Mouse (Mus musculus) MN1 (cell line): ENCODE data around the gene Apobec1.
"Not testable (repeated sequence)": the region's sequence is repeated elsewhere in the genome, so short reads cannot be mapped to it uniquely, and the experiment has no call there.

Source experiments
- DNase-seq: peaks from one replicate; pipeline ENCODE4 v3.0.0-alpha.2; 2016; ENCODE audit warnings: low spot score

The Apobec1 gene

DNA sequence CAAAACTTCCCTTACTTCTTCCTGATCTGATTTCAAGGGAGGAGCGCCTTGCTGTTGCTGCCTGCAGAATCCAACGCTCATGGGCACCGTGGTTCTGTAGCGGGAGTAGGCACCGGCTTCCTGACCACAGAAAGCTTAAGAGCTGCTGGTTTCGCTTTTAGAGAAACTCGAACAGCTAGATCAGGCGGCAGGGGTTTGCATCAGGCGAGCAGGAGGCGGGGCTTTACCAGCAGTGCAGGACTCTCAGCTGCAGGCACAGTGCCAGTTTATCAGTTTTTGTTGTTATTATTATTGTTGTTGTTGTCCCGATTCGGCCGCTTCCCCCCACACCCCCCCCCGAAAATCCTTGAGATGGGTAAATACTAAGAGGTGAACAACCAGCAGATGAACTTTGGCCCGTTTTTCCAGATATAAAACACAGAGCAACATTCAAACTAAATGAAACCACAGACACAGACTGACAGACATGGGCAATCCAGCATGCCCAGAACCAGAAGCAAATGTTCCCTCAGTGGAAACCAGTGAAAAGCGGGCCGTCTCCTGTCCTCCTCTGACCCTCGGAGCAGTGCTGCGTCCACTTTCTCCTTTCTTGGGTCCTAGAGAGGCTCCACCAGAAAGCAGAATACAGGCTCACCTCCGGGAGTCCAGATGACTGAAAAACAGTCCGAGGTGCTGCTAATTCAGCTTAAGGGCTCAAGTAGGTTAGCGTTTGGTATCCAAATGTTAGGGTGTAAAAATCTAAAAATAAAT is at the start of gene Apobec1:
Apobec1 (minus strand) TSS at position 203 of the 750 bp plus-strand sequence.
- peak; percentile 54 for DNase-seq

DNA sequence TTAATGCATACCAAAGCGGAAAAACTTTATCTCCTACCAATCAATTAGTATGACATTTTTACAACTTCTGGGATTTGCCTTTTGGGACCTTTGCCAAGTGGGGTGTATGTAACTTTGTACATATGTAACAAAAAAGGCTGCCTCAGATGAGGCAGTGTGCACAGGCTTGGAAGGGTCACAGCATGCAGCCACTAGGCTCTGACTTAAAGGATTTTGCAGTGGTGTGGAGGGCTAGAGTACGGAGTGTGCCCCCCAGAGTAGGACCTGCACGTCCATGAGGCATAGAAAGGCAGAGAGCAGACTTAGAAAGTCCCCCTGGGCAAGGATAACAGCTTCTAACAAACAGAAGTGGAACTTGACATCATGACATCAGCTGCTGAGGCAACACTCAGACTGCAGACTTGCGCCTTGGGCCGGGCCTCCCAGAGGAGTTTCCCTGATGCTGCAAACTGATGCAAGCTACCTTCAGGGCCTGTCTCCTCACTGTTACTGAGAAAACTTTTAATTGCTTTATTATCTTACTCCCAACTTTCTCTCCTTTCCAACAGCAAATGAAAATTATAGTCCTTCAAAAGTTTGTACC is 48.2 kb upstream of the Apobec1 start:
- no peak for DNase-seq

DNA sequence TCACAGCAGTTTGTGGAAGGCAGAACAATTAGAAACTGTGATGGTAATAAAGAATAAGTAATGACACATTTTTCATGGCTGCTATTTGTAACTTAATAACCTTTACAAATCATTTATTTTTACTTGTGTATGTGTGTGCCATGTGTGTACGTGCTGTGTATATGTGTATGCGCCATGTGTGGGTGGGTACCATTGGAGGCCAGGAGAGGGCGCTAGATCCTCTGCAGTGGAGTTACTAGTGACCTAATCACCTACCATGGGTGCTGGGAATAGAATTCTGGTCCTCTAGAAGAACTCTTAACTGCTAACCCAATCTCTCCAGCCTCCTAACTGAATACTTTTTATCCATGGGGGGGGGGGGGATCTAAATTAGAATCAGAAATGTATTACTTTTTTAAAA is 47.7 kb upstream of the Apobec1 start:
- no peak for DNase-seq

DNA sequence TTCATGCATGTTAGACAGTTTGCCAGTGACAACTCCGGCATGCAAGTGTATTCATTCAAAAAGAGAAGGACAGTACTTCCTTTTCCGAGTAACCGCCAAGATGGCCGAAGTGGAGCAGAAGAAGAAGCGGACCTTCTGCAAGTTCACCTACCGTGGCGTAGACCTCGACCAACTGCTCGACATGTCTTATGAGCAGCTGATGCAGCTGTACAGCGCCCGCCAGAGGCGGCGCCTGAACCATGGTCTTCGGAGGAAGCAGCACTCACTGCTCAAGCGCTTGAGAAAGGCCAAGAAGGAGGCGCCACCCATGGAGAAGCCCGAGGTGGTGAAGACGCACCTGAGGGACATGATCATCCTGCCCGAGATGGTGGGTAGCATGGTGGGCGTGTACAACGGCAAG is 42.0 kb upstream of the Apobec1 start:
- not testable (repeated sequence) for DNase-seq

DNA sequence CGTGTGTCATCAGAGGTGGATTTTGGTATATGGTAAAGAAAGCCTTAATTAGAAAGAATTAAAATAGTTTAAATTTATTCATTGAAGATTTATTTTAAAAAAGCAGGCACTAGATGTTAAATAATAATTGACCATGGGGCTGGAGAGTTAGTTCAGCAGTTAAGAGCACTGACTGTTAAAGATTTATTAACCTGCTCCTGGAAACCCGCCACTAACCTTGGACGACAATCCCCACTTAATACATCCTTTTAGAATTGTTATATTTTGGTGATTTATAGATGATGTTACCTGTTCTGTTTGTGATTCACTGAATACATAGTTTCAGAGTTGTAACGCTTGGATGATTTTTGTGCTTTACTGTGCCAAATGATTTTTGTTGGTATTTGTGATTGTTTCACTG is 35.3 kb upstream of the Apobec1 start:
- not testable (repeated sequence) for DNase-seq

DNA sequence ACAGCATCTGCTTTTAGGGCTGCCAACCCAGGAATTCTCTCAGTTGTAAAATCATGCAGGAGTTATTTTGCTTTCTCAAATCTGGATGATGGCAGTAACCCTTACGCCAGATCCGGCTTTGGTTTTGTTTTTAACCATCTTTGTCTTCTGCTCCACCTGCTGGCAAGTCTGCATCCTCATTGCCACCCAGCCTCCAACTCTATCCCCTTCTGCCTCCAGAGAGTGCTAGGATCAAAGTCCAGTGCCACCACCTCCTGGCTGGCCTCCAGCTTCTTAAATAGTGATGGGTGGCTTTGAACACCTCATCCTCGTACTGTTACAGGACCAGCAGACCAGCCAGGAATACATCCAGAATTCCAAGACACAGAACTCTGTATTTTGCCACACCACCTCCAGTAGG is 34.4 kb upstream of the Apobec1 start:
- DNase-seq, result no peak

DNA sequence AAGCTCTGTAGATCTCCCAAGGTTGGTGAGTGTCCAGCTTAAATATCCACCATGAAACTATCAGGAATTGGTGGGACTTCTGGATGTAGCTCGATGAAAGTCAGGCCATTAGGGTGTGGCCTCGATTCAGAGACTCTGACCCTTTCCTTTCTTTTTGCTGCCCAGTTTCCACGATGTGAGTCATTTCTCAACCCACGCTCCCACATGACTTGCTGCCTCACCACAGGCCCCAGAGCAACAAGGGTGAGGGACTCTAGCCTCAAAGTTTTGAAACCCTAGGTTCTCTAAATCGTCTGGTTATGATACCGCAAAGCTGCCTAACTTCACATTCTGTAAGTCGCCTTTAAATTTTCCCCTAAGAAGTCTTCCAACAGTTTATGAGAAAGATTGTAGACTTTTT is 33.1 kb upstream of the Apobec1 start:
- DNase-seq, result no peak

DNA sequence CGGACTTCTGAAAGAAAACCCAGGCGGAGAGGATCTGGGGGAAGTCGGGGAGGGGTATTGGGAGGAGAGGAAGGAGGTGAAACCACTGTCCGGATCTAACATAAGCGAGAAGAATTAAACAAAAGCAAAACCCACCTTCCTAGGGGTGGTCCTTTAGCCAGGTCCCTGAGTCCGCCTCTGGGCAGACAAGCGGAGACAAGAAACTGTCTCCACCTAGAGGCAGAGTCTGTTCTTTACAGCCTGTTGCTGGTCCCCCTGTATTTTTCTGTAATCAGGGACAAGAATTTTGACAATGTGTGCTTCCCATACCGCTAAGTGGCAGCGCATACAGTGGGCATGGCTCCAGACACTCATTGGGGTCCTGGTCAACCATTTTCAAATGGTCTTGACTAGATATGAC is 31.2 kb upstream of the Apobec1 start:
- DNase-seq, result no peak

DNA sequence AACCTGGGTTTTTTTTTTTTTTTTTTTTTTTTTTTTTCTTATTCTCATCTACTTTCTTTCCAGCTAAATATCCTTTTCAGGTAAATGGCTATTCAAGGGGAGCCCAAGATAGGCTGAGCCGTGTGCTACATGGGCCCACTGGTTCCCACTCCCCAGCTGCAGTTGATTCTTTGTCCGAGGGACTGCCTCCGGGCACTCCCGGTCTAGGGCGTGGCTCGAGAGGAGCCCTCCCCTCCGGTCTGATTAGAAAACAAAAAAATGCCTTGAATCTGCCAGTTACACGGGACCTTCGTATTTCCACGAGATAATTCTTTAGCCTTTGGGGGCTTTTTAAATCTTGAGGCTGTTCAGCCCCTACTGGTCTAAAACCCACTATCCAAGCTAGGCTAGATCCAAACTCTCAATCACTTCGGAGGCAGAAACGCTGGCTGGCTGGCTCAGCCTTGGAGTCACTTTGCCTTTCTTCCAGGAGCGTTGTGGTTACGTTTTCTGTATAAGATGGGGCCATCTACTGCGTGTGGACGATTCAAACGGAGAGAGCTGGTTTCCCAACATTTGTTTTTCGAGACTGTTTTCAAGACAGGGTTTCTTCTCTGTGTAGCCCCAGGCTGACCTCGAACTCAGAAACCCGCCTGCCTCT is 25.3 kb upstream of the Apobec1 start:
- no peak for DNase-seq

DNA sequence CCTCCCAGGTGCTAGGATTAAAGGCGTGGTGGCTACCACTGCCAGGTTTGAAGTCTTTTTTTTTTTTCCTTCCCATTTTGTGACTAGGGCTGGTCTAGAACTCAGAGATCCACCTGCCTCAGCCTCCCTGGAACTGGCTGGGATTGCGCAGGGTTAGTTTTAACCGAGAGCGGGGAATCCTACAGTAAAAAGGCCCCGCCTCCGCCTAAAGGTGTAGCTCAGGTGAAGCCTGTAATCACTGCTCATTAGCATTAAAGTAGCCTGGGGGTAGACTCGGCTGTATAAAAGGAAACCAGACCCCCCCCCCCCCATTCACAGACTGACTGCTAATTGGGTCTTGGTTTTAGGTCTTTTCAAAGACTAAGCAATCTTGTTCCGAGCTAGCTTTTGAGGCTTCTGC is 23.9 kb upstream of the Apobec1 start, which contains the start of gene Dppa3:
Dppa3 (plus strand) TSS at position 301 of the 400 bp plus-strand sequence.
- DNase-seq, result no peak

DNA sequence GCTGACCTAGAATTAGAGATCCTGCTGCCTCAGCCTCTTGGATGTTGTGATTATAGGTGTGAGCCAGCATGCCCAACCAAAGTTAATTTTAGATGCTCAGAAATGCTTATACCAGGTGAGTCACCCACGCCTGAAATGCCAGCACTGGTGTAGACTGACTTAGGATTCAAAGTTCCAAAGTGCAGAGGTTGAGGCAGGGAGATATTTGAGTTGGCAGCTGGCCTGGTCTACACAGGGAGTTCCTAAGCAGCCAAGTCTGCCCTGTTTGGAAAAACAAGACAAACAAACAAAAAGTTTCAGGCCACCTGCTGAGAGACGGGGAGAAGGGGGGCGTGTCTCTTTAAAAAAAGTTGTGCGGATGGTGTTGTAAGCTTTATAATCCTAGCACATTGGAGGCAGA is 22.9 kb upstream of the Apobec1 start:
- DNase-seq, result no peak

DNA sequence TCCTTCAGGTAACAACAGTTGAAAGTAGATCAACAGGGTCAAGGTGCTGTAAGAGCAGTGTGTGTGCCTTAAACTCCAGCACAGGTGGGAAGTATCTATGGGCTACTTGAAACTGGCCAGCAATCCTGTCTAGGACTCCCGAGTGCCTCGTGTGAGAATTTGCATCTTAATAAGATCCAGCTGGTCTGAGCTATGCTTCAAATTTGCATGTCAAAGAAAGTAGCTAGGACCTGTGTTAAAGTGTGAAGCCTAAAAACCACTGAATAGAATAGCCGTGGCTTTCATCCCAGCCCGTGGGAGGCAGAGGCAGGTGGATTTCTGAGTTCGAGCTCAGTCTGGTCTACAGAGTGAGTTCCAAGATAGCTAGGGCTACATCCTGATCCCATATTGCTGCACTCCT is 22.2 kb upstream of the Apobec1 start:
- DNase-seq, result no peak

DNA sequence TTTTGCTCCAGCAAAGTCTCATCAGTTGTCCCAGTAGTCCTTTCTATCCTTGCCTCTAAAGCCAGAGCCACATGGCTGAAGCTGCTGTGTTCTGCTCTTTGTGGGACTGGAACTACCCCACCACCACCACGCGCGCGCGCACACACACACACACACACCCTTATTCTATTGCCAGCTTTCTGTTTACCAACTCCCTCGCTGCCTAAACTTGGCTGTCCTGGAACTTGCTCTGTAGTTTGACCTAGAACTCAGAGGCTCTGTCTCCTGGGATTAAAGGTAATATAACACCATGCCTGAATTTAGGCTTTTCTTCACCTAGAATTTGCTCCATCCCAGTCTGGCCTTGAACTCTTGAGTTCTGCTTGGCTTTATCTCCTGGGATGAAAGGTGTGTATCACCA is 18.8 kb upstream of the Apobec1 start:
- DNase-seq, result no peak

DNA sequence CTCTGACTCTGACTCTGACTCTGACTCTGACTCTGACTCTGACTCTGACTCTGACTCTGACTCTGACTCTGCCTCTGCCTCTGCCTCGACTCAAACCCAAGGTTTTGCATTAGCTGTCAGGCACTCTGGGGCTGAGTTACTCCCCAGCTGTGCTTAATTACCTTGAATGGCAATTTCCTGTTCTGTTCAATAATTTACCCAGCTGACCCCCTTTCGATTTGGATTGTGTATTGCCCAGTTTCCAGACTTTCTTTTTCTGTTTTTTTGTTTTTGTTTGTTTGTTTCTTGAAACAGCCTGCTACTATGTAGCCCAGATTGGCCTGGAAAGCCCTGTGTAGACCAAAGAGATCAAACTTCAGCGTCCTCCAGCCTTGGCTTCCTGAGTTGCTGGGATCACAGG is 13.8 kb upstream of the Apobec1 start:
- DNase-seq, result no peak

DNA sequence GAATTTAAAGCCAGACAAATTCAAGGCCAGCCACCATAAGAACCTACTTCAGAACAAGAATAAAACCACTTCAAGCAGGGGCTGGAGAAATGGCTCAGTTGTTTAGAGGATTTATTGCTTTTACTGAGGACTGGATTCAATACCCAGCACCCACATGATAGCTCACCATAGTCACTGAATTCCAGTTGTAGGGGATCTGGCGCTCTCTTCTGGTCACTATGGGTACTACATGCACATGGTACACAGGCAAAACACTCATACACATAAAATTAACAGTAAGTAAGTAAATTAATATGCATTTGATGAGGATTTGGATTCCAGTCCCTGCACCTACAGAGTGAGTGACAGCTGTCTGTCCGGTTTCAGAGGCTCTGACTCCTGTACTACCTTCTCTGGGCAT is 11.8 kb upstream of the Apobec1 start:
- no peak for DNase-seq

DNA sequence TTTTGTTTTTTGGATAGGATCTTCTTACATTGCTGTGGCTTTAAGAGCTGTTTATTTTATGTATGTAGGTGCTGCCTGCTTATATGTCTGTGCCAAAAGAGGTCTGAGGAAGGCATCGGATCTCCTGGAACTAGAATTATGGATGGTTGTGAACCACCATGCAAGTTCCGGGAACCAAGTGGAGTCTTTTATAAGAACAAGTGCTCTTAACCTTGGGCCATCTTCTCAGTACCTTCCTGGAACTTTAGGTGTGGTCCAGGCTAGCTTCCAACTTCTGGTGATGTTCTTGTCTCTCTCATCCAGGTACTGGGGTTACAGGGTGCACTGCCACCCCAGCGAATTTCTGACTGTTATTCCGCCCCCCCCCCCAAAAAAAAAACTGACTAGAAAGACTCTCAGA is 10.2 kb upstream of the Apobec1 start:
- DNase-seq, result no peak

DNA sequence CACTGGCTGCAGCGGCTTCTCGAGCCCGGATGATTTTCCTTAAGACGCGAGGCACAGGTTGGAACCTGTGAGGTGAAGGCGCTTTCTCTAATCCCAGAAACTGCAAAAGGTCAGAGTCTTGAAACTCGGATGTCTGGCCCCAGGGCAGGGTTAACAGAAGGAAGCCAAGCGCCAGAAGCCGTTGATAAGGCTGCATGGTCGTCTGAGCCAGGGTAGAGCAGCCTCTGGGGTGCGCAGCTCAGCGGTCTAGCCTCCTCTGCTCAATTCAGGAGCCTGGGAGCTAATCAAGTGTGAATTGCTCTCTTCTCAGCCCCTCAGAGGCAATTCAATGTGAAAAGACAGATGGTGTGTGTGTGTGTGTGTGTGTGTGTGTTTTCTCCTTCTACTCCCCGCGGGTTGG is 7.5 kb upstream of the Apobec1 start, which contains the start of gene Gdf3:
Gdf3 (minus strand) TSS at position 317 of the 400 bp plus-strand sequence.
- no peak for DNase-seq

DNA sequence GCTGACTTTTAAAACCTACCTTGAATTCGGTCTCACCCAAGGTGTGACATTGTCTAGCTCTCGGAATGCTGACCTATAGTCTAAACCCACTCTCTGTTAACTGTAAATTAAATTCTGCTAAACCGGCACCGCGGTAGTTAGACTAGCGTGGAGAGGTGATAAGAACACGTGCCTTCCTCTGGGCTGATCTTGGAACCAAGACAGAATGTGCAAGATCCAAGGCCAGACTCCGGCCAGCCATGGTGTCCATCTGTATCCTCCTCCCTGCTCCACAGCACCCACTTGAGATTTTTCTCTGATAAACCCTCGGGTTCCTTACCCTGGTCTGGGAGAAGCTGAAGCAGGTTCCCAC is 7.1 kb upstream of the Apobec1 start:
- no peak for DNase-seq

DNA sequence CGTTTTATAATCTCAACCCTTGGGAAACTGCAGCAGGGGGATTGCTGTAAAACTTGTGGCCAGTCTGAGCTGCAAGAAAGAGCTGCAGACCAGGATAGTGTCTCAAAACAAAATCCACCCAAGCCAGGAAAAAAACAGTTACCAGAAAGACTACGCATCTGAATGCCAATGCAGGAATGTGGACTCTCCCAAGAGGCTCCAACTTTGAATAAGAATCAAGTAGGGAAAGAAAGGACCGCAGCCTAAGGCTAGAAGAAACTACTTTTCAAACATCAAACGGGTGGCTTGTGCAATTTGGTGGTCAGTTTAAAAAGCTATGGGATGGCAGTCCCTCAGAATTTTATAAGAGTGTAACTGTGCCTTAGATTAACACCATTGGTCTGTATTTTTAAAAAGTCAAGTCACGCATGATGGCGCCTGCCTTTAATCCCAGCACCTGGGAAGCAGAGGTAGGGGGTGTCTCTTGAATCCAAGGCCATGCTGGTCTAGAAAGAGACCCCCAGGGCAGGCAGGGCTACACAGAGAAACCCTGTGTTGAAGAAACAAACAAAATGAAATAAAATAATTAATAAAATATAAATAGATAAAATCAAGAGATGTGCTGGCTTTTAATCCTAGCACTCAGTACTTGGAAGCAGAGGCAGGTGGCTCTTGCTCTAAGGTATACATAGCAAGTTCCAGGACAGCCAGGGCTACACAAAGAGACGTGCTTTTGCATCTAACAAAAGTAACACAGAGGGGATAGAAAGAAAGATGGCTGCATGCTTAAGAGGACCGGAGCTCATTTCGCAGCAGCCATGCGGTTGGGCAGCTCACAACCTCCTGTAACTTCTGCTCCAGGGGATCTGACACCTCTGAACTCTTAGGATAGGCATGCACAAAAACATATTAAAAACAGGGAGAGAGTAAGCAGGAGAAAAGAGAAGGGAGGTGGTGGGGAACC is 6.5 kb upstream of the Apobec1 start:
- no peak for DNase-seq

DNA sequence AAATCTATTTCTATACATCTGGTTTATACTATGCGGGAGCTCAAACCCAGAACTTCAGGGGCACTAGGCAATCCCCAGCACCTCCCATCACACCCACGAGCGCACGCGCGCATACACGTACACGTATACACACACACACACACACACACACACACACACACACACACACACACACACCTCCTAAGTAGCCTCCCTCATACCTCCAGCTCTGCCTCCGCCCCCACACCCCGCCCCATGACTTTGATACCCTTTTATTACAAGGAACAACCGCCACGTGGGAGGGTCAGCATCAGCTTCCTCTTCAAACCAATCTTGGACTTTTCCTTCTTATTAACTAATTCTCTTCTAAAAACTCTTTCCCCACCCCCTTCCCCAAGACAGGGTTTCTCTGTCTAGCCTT is 5.5 kb upstream of the Apobec1 start:
- DNase-seq, result no peak

DNA sequence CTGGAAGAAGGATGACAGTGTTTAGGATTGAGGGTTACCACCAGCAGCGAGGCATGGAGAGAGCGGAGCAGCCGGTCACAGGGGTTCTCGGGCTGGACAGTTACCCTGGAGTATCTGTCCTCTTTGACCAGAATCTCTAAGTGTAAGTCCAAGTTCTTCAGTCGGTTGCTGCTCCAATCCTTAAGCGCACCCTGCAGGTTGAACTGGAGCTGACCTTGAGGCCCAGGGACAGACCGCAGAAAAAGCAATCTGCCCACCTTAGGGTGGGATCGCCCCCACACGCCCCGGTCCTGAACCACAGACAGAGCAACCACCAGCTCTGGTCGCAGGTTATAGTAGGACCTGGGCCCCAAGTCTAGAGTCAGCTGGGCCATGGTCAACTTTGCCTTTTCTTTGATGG is 4.4 kb upstream of the Apobec1 start:
- no peak for DNase-seq

DNA sequence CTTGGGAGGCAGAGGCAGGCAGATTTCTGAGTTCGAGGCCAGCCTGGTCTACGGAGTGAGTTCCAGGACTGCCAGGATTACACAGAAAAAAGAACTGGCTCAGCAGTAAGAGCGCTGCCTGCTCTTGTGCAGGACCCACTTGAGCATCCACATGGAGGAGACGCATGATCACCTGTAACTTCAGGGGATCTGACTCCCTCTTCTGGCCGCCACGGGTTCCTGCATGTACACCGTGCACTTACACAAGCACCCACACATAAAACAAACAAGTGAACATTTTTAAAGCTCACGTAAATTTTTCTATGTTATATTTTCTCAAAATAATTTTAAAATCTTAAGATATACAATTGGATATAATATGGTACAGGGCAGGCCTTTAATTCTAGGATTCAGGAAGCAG is 3.2 kb upstream of the Apobec1 start:
- no peak for DNase-seq
